Mouse (Mus musculus): Measurements from ENCODE around the gene Cacnb4.

Gene Cacnb4

DNA sequence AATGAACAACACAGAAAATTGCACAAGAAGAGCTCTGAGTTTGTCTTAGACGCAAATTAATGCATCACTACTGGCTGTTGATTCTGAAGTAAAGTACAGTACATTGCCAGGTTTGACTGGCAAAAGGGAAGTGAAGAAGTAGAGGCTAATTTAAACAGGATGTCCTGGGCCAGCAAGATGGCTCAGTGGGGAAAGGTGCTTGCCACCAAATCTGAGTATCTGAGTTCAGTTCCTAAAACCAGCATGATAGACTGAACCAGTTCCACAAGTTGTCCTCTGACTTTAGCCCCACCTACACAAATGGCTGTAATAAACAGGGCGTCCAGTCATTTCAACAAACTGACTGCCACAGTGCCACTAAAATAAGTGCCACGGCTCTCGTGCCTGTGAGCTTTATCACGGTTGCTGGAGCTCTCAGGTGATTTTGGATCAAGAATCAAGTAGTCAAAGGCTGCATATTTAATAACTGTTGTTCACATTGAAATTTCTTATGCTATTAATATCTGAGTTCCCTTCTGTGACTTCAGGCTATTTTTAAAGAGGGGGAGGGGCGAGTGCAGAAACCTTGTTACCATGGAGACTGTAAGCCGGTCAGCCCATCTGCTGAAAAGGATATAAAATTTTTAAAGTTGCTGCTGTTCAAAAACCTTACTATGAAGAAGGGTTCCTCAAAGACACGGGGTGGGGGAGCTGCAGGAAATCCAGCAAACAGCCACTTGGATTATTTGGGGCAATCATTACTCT, 29.2 kb downstream of the Cacnb4 start:
- DNase-seq (ENCODE audit: low spot score) = no peak

DNA sequence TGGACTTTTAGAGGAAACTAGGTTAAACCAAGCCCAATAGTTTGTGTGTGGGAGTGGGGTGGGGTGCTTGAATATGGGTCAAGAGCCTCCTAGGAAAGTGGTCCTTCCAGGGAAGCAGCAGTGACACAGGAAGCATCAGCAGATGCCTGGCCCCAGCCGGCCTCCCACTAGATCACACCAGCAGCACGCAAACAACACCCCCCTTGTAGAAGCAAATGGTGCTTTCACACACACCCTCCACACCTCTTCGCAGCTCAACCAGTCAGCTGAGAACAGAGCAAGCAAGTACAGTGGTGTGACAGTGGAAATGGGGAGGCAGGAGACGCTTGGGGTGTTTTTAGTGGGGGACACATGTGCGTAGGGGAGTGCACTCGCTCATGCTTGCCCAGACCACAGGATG, 33.0 kb downstream of the Cacnb4 start:
- DNase-seq (ENCODE audit: low spot score) = no peak

DNA sequence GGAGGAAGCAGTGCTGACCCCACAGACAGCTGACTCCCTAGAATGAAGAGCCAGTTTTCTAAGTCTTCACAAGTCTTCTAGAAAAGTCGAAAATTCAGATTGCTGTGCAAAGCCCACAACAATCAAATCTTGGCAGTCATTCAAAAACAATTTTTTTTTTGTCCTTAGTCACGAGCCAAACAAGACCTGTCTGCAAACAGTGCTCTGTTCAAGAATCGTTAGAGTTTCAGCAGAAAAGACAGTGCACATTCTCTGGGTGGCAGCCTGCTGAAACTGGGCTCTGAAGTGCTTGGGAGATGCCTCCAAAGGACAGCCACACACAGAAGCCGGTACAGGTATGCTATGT, 37.1 kb downstream of the Cacnb4 start:
- no peak for DNase-seq (ENCODE audit: low spot score)

DNA sequence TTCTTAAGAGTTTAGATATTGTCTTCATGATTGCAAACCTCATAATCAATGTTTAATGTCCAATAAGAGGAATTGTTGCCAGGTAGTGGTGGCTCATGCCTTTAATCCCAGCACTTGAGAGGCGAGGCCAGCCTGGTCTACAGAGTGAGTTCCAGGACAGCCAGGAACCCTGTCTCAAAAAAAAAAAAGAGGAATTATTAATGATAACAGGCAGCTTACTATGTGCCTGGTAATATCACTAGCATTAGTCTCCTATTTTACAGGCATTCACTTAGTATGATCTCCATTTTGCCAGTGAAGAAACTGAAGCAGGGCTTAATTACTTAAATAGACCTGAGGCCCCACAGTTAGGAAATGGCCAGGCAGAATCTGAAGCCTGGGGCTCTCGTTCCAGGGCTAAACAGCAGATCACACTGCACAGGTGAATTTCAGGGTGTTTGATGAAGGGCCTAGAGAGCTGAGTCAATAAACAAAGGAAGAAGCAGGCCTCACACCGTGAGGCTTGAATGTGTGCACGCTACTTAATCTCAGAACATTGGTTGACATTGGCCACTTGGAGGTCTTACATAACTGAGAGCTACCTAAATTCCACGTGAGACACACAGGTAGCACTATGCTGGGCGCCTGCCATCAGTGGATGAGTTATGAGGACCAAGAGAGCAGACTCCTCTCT, 37.6 kb downstream of the Cacnb4 start:
- DNase-seq (ENCODE audit: low spot score) = no peak

DNA sequence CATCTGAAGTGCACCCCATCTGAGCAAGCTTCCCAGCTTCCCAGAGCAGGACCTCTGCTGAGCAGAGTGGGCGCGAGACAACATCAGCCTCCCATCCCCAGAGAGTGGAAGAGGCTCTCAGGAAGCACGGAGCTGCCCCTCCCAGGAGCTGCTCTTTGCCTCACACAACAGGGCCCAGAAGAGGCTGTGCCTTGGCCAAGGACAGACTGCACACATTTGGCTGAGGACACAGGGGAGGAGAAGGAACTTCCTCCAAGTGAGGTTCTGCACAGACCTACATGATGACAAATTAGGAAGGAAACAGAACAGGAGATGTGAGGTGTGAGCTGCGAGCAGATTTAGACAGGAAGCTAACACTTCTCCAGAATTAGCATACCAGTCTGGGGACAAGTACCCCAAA, 38.4 kb downstream of the Cacnb4 start:
- DNase-seq (ENCODE audit: low spot score) = peak; percentile 51

DNA sequence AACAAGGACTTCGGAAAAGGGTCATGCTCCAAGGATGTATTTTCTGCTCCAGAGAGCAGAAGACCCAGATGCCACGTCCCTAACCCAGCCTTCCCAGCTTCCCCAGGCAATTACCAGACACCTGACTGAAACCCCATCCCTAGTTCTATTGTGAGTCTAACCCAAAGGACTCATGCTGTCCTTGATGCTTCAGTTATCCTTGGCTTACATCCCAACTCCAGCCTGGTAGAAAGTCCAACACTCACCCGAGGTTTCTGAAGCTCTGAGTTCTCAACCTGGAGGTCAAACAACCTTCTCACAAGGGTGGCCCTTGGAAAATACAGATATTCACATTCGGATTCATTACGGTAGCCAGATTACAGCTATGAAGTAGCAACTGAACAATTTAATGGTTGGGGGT, 40.6 kb downstream of the Cacnb4 start:
- no peak for DNase-seq (ENCODE audit: low spot score)

DNA sequence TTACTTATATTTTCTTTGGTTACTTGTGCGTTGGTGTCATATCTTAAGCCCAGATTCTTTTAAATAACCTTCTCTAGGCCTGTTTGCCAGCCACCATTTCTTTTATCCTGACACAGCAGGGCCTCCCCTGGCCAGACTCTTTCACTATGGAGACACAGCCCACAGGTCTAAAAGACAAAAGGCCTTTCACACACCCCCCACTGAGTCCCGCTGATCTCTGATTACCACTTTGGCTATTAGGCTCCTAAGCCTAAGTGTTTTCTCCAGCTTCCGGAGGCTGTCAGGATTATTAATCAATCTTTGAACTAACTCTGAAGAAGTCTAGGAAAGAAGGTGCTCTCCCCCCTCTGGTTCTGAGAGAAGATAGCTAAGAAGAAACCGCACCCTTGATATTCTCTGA, 41.3 kb downstream of the Cacnb4 start:
- no peak for DNase-seq (ENCODE audit: low spot score)

DNA sequence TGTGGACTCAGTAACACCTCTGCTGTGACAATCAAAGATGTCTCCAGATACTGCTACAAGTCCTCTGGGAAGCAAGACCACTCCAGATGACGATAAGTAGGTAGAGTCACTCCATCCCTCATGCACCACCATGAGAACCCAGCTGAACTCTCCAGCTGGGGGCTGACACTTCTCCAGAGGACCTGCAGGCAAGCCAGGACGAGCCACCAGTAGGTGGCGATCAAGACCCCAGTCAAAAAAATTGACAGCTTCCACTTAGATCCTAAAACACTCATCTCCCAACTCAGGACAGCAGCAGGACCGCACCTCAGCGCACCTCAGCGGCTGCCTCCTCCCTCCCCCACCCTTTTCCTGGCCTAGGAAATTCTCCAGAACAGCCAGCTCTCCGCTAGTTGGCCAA, 43.8 kb downstream of the Cacnb4 start:
- DNase-seq (ENCODE audit: low spot score) = peak; percentile 85

DNA sequence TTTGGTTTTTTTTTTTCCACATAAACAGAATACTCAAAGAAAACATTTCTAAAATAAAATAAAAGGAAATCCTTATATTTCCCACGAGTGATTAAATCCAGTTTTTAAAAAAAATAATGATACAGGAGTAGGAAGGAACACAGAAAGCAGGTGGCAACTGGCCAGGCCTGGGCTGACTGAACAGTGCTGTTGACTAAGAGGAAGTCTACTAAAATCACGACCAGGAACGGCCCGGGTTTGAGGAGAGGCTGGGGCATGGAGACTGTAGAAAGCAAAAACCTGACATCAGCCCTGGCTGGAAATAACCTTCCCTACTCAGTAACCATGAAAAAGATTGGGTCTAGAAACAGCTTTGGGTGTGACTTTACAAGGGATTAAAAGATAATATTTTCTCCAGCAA, 48.4 kb downstream of the Cacnb4 start:
- peak; percentile 64 for DNase-seq (ENCODE audit: low spot score)

DNA sequence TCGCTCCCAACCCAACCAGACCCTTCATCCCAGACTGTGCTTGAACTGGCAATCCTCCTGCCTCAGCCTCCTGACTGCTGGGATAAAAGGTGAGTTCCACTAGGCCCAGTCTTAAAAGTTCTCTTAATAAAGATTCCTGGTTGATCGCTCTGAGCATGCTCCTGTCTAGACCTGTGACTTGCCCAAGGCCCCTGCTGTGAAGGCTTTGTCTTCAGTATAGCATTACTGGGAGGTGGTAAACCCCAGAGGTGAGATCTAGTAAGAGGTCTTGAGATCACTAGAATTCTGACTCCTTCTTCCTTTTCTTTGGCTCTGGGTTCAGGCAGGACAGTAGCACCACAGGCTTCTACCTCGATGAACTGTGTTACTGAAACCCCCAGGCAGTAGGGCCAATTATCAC, 50.4 kb downstream of the Cacnb4 start:
- DNase-seq (ENCODE audit: low spot score) = no peak

DNA sequence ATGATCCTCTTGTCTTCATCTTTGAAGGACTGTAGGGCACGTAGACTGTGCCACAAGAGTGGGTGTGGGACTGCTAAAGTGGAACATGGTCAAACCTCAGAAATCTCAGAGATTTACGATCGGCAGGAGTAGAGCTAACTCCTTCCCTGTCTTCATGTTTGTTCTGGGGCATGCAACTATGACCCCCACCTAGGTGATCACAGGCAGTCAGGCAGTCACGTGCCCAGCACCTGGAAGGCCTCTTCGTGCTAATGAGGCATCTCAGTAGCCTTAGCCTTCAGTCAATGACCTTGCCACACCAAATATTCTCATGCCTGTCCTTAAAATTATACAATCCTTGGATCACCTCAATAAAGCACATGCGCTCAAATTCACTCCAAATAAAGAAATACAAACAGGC, 50.9 kb downstream of the Cacnb4 start:
- DNase-seq (ENCODE audit: low spot score) = no peak

DNA sequence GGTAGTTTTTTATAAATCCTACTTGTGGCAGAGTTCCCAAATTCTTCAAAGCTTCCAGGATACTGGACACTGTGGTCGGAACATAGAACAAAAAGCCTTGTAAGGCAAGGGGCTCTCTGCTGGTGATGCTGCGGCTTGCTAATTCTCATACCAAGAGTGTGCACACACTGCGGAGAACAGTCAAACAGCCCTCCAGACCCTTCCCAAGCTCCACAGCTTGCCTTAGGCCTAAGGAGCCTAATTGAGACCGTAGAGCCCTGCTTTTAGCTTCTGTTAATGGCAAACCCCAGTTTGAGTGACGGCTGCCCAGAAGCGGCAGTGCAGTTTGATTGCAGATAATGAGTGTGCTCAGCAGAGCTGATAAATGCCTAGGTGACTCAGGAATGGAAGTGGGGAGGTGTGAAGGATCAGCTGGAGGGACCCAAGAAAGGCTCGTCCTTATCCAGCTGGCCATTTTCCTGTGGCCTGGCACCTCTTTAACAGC, 52.7 kb downstream of the Cacnb4 start:
- DNase-seq (ENCODE audit: low spot score) = no peak

DNA sequence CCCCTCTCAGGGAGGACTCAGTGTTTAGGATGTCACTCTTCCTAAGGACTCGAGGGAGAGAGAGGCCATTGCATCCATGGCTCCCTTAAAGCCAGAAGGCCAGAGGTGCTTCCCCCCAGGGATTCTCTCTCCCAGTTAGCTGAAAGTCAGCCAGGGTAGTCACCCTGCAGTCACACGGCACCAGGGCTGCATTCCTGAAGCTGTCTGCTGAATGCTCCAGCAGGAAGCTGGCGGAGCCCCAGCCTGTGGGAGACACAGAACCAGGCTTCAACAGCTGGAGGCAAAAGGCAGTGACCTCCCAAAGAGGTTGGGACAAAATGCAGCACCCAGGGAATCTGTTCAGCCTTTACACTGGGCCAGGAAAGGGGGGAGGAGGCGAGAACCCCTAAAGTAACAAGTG, 53.2 kb downstream of the Cacnb4 start:
- DNase-seq (ENCODE audit: low spot score) = peak; percentile 73

DNA sequence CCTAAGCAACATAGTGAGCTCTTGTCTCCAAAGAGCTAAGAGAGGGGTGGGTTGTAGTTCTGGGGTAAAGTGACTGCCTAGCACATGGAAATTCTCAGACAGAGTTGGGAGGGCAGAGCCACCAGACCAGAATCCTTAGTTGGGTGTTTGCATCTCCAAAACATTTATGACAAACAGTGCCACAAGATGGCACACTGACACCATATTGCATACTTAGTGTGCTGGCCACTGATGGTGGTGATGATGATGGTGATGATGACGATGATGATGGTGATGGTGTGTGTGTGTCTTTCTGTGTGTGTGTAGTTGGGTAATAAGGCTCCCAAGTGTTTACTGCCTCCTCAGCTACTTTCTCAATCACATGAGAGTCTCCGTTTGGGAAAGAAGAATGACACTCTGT, 54.0 kb downstream of the Cacnb4 start:
- DNase-seq (ENCODE audit: low spot score) = no peak

DNA sequence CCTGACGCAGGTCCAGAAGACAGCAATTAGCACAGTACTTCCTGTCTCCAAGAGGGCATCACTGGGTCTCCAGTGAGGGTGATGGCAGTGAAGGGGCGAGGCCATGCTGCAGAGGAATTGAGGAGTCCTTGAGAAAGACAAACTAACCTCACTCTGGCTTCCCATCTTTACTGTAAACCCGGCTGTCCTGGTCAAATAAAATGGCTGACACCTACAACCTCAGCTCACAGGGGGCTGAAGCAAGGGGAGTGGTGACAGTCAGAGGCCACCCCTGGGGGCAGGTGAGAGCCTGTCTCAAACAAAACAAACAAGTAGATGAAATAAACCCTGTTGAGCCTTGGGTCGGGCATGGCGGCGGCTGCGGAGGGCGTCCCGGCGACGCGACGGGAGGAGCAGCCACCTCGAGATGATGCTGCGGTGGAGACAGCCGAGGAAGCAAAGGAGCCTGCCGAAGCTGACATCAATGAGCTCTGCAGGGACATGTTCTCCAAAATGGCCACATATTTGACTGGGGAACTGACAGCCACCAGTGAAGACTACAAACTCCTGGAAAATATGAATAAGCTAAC, 57.1 kb downstream of the Cacnb4 start:
- DNase-seq (ENCODE audit: low spot score) = no peak

DNA sequence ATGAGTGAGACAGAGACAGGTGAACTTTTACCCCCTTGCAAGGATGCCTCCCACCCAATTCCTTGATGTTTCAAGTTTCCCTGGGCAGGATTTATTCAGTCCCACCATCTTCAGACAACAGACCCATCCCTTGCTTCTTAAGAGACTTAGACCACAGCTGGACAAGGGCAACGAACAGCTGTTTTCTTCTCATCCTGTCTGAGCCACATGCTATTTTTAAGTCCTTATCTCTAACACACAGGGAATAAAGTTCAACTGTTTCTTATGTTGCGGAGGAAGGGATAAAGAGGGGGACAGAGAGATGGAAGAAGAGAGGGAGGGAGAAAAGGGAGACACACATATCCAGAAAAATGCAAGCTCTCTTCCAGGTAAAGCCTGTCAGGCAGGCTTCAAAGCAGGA, 57.8 kb downstream of the Cacnb4 start:
- no peak for DNase-seq (ENCODE audit: low spot score)

DNA sequence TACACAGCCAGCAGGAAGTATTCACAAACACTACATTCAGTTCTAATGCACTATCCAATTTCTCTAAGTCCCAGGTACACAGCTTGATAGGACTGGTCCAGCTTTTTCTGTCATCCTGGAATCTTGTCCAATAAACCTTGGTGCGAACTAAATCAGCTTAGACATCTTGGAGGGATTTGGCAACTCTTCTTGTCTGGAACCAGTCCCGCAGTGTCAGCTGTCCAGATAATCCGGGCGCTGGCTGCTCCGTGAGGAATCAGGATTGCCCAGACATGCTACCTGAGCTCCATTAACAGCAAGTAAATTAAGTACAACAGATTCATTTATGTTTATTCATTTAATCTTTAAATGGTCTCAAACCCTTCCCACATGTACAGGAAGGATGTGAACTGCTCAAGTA, 61.2 kb downstream of the Cacnb4 start:
- no peak for DNase-seq (ENCODE audit: low spot score)

DNA sequence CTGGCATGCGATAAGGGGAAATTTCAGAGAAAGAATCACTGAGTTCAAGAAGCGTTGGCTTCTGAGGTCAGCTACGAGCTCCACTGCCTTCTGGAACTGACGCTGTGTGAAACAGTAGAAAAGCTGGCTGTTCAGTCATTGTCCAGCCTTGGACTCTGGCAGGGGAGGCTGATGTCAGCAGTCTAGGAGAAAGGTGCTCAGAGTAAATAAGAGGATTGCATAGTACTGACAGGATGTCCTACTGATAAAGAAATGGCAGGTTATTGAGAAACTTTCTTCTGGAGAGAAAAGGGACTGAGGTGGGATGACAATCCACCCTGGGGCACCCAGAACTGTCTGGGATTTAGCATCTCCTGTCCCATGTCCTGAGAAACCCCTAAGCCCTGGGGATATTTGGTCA, 62.7 kb downstream of the Cacnb4 start:
- DNase-seq (ENCODE audit: low spot score) = no peak

DNA sequence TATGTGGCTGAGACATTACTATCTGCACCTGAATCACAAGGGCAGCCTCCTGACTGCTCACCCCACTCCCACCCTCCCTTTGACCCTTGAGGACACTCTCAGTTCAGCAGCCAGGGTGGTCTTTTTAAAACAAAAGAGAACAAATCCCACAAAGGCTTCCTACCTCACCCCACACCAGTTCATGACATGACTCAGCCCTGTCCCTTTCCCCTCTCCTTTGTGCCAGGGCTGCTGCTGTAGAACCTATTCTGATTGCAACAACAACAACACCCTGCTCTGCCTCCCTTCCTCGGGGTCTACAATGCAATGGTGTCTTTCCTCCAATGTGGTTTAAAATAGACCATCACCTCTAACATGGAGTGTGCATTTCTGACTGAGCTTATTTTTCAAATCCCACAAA, 67.1 kb downstream of the Cacnb4 start:
- DNase-seq (ENCODE audit: low spot score) = no peak

DNA sequence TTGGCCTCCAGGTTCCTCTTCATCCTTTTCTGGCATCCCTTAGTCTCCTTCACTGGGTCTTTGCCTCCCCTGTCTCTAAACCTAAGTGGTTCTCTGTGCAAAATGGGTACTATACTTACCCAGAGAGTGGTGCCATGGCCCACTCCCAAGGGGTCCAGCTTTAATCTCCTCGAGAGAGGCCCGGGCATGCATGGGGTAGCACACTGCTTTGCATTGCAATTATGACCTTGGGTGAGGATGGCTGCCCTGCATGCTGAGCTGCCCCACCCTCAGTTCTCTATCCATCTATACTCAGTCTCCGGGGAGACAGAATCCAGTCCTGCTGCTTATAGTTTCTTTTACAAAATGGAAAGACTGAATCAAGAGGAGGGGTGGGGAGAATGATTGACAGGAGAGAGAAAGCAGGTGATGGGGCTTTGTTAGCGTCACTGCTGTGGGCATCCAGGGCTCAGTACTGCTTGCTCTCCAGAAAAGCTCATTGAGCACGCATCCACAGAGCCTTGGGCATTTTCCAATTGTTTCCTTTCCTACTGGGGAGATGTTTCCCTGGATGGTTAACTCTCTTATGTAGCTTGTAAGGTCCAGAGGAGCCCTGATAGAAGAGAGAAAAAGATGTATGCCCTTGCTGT, 68.7 kb downstream of the Cacnb4 start:
- no peak for DNase-seq (ENCODE audit: low spot score)

DNA sequence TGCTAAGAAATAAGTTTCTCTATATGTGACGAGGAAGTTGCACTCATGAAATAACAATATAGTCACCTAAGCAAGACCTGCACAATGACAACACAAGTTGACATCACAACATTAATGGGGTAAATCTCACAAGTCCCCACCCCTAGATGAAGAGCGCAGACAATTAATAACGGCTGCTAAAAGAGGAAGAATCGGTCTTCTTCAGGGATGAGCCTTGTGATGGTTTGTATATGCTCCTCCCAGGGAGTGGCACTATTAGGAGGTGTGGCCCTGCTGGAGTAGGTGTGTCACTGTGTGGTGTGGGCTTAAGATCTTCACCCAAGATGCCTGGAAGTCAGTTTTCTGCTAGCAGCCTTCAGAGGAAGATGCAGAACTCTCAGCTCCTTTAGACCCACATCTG, 70.3 kb downstream of the Cacnb4 start:
- DNase-seq (ENCODE audit: low spot score) = no peak

DNA sequence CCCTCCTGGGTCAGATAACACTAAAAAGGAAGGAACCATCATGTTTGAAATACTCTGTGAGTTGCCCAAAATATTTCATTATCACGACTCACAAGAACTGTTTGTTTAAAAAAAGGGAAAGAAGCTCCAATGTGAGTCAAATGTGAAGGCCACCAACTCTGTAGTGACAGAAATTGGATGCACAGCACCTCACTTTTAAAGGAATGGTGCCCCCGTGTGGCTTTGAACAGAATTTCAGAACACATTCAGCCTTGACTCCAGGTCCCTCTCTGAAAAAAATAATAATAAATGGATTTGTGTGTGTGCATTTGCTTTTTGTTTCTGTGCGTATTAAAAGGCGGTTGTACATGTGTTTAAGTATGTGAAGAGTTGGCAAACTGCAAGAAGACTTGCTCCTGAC, 71.3 kb downstream of the Cacnb4 start:
- peak; percentile 84 for DNase-seq (ENCODE audit: low spot score)

DNA sequence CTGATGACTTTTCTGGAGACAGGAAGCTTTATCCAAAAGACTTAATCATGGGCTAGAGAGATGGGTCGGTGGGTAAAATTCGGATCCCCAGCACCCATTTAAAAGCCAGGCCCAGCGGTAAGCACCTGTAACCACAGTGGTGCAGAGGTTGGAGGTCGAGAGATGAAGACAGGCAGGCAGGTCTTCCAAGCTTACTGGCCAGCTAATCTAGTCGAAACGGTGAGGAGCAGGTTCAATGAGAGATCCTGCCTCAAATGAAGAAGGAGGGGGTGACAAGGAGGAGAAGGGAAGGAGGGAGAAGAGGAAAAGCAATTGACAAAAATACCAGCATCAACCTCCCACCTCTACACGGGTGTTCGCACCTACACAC, 72.0 kb downstream of the Cacnb4 start:
- no peak for DNase-seq (ENCODE audit: low spot score)

Data from testis, postnatal 10 days (tissue).